Mouse (Mus musculus) forebrain, embryonic 11.5 days (tissue): ENCODE results near the gene Gm47985. TPM values are rescaled to one million over a fixed set of nuclear protein-coding genes. Genes with fewer than 3 reads are reported as not detected.
"Not testable (repeated sequence)": the region's sequence is repeated elsewhere in the genome, so short reads cannot be mapped to it uniquely, and the experiment has no call there.

Source experiments
- ATAC-seq: fragments of 200-750 bp; cut with Nextera tagmentation; replicated peaks from 2 replicates; pipeline ENCODE4 v1.8.0; 2017; ENCODE audit warnings: moderate TSS enrichment; ENCODE audit not compliant: low FRiP score
- DNase-seq: peaks from one replicate; pipeline ENCODE4 v3.0.0-alpha.2; 2017; ENCODE audit warnings: low spot score
- H3K27ac ChIP-seq: fragments of 300-500 bp; sonication (generic); 2 replicates; pipeline ENCODE4 v1.5.1; 2014; ENCODE audit warnings: low read depth, low read length
- H3K27me3 ChIP-seq: fragments of 300-500 bp; sonication (generic); 2 replicates; pipeline ENCODE4 v1.6.1; 2014; ENCODE audit warnings: mild to moderate bottlenecking, low read length, mixed read lengths; ENCODE audit not compliant: control insufficient read depth, insufficient read depth
- H3K36me3 ChIP-seq: fragments of 300-500 bp; sonication (generic); 2 replicates; pipeline ENCODE4 v1.6.1; 2014; ENCODE audit warnings: mild to moderate bottlenecking, low read length, moderate library complexity, mixed read lengths; ENCODE audit not compliant: control insufficient read depth, insufficient read depth
- H3K4me1 ChIP-seq: fragments of 300-500 bp; sonication (generic); replicated peaks from 2 replicates; pipeline ENCODE4 v1.6.1; 2014; ENCODE audit warnings: low read length, mixed read lengths; ENCODE audit not compliant: control insufficient read depth, insufficient read depth
- H3K4me2 ChIP-seq: fragments of 300-500 bp; sonication (generic); 2 replicates; pipeline ENCODE4 v1.6.1; 2014; ENCODE audit warnings: low read depth, mild to moderate bottlenecking, low read length, moderate library complexity, mixed read lengths; ENCODE audit not compliant: severe bottlenecking
- H3K4me3 ChIP-seq: fragments of 300-500 bp; sonication (generic); 2 replicates; pipeline ENCODE4 v1.5.1; 2014; ENCODE audit warnings: low read depth, low read length
- H3K9ac ChIP-seq: fragments of 300-500 bp; sonication (generic); 2 replicates; pipeline ENCODE4 v1.6.1; 2014; ENCODE audit warnings: low read length
- H3K9me3 ChIP-seq: fragments of 300-500 bp; sonication (generic); 2 replicates; pipeline ENCODE4 v1.6.1; 2016; ENCODE audit warnings: low read length, mixed read lengths; ENCODE audit not compliant: control insufficient read depth
- WGBS: fragments of 180-500 bp; shearing (Covaris S2); extraction: QIAGEN DNeasy Blood & Tissue Kit; methylation state at CpG from one replicate; pipeline ENCODE4 v1.1.7; 2014; 5-methylcytosine and 5-hydroxymethylcytosine counted together
- polyA plus RNA-seq: library from polyadenylated mRNA; unstranded; fragments of >200 nt; fragmentation: Nextera tagmentation; extraction: Ambion mirVana; gene quantifications from 2 replicates; pipeline ENCODE4 v1.2.1, GENCODE M21; 2014

The Gm47985 gene
- 0.87 and 1.00 TPM in 2 replicates for polyA plus RNA-seq

GRCm38 (mm10) chr1:151182266-151182665 is at the start of gene Gm47985:
Gm47985 (plus strand) TSS chr1:151182537.
- not testable (repeated sequence) for H3K27me3 ChIP-seq, H3K4me2 ChIP-seq, H3K4me3 ChIP-seq, H3K9ac ChIP-seq, DNase-seq, H3K27ac ChIP-seq, ATAC-seq, H3K4me1 ChIP-seq, H3K9me3 ChIP-seq, H3K36me3 ChIP-seq
- WGBS: no CpG with 5 or more reads among the region's 7 CpGs

- WGBS: 91% methylated on average over 7 of the region's 7 CpGs
- H3K4me2 ChIP-seq: no peak overlapping the region
Measured at GRCm38 (mm10) chr1:151132686-151133085, 49.7 kb upstream of the Gm47985 start.

GRCm38 (mm10) chr1:151138388-151138787 is 43.9 kb upstream of the Gm47985 start:
- ATAC-seq (no peak), DNase-seq (no peak)
- H3K9me3 ChIP-seq: no peaks in the 10 kb centered on the region
- H3K4me1 ChIP-seq: no peaks in the 10 kb centered on the region
- H3K36me3 ChIP-seq: no peaks in the 10 kb centered on the region
- H3K27me3 ChIP-seq: no peaks in the 10 kb centered on the region
- 84% methylated on average over 6 of the region's 6 CpGs for WGBS
- H3K4me2 ChIP-seq: no peak overlapping the region
- H3K4me3 ChIP-seq: no peak overlapping the region
- H3K27ac ChIP-seq: no peak overlapping the region
- H3K9ac ChIP-seq: no peak overlapping the region

More at GRCm38 (mm10) chr1:151132686-151133085, 49.7 kb upstream of the Gm47985 start:
- Histone ChIP-seq H3K36me3 (no peaks in the 10 kb centered on the region), H3K9me3 (no peaks in the 10 kb centered on the region), H3K27me3 (no peaks in the 10 kb centered on the region), H3K4me1 (no peaks in the 10 kb centered on the region), H3K27ac (no peak overlapping the region), H3K9ac (no peak overlapping the region), H3K4me3 (no peak overlapping the region)
- ATAC-seq (no peak), DNase-seq (no peak)

GRCm38 (mm10) chr1:151140956-151141355 is 41.4 kb upstream of the Gm47985 start:
- Histone ChIP-seq H3K27me3 (no peaks in the 10 kb centered on the region), H3K4me1 (no peaks in the 10 kb centered on the region), H3K4me2 (no peak overlapping the region), H3K27ac (no peak overlapping the region), H3K9me3 (no peaks in the 10 kb centered on the region), H3K36me3 (no peaks in the 10 kb centered on the region), H3K4me3 (no peak overlapping the region), H3K9ac (no peak overlapping the region)
- no peak for DNase-seq
- ATAC-seq: no peak
- 59% methylated on average over 3 of the region's 3 CpGs for WGBS

- no peak overlapping the region for H3K27ac ChIP-seq
- no peak for ATAC-seq
- 75% methylated on average over 6 of the region's 6 CpGs for WGBS
Measured at GRCm38 (mm10) chr1:151144471-151145146, 37.7 kb upstream of the Gm47985 start.

DNA sequence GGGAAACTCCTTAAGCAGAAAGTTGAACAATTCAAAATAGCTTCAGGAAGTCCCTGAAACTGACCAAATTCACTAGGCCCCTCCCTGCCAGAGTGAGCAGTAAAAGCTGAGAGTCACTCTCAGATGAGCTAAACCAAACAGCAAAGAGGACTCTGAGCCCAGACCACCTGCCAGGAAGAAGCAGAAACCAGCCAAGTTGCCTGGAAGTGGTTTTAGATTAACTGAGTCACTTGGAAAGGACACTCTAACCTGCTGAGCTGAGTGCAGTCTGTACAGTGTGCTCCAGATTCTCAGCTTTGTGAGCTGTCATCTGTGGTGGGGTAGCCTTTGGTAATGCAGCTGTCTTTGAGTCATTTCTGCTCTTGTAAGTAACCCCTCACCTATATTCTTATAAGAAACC is 34.5 kb upstream of the Gm47985 start:
- H3K27ac ChIP-seq: no peak overlapping the region
- no peaks in the 10 kb centered on the region for H3K27me3 ChIP-seq
- no peak overlapping the region for H3K9ac ChIP-seq
- DNase-seq (no peak), ATAC-seq (no peak)
- no peak overlapping the region for H3K4me2 ChIP-seq
- H3K4me1 ChIP-seq: no peaks in the 10 kb centered on the region
- no peaks in the 10 kb centered on the region for H3K36me3 ChIP-seq
- no peaks in the 10 kb centered on the region for H3K9me3 ChIP-seq
- H3K4me3 ChIP-seq: no peak overlapping the region

More at GRCm38 (mm10) chr1:151144471-151145146, 37.7 kb upstream of the Gm47985 start:
- H3K27me3 ChIP-seq: no peaks in the 10 kb centered on the region
- H3K4me2 ChIP-seq: no peak overlapping the region
- H3K4me1 ChIP-seq: no peaks in the 10 kb centered on the region
- no peaks in the 10 kb centered on the region for H3K9me3 ChIP-seq
- H3K4me3 ChIP-seq: no peak overlapping the region
- H3K36me3 ChIP-seq: no peaks in the 10 kb centered on the region
- no peak for DNase-seq
- H3K9ac ChIP-seq: no peak overlapping the region

DNA sequence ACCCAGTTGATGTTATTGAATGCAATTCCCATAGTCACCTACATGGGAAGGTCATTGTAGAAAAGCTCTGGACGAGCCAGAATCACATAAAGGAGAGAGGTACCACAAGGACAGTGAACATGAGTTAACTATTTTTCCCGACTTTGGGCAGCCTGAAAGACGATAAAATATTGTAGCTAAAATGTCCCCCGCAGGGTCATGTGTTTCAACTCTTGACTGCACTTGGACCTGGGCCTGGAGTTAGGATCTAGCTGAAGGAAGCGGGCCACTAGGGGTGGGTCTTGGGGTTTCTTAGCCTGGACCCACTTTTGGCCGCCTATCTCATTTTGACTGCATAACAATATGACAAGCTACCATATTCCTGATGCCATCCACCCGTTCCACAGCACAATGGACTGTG is 32.1 kb upstream of the Gm47985 start:
- WGBS: 93% methylated on average over 7 of the region's 7 CpGs
- no peak overlapping the region for H3K27ac ChIP-seq
- H3K4me2 ChIP-seq: no peak overlapping the region
- no peaks in the 10 kb centered on the region for H3K36me3 ChIP-seq
- no peaks in the 10 kb centered on the region for H3K27me3 ChIP-seq
- DNase-seq (no peak), ATAC-seq (no peak)
- no peaks in the 10 kb centered on the region for H3K4me1 ChIP-seq
- no peaks in the 10 kb centered on the region for H3K9me3 ChIP-seq
- H3K9ac ChIP-seq: no peak overlapping the region
- H3K4me3 ChIP-seq: no peak overlapping the region

DNA sequence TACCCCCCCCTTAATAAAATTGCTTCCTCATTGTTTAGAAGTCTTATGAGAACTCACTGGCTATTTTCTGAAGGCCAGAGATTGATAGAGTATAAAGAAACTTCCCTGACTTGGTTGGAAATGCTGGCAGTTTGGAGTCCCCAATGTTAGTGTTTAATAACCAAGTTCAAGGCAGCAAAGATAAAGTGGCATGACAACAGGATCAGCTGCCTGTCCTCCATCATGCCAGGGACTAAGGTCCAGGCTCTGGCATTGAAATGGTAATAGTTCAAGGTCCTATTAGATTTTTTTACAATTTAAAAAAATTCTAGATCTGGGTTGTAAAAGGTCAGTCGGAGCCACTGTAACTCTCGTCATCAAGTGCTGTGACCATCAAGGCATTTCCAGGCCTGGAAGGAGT is 31.2 kb upstream of the Gm47985 start:
- Histone ChIP-seq H3K36me3 (no peaks in the 10 kb centered on the region), H3K4me1 (no peaks in the 10 kb centered on the region), H3K9me3 (no peaks in the 10 kb centered on the region), H3K27me3 (no peaks in the 10 kb centered on the region), H3K9ac (no peak overlapping the region), H3K4me2 (no peak overlapping the region), H3K27ac (no peak overlapping the region), H3K4me3 (no peak overlapping the region)
- WGBS: 88% methylated on average over 2 of the region's 2 CpGs
- no peak for ATAC-seq
- DNase-seq: no peak

DNA sequence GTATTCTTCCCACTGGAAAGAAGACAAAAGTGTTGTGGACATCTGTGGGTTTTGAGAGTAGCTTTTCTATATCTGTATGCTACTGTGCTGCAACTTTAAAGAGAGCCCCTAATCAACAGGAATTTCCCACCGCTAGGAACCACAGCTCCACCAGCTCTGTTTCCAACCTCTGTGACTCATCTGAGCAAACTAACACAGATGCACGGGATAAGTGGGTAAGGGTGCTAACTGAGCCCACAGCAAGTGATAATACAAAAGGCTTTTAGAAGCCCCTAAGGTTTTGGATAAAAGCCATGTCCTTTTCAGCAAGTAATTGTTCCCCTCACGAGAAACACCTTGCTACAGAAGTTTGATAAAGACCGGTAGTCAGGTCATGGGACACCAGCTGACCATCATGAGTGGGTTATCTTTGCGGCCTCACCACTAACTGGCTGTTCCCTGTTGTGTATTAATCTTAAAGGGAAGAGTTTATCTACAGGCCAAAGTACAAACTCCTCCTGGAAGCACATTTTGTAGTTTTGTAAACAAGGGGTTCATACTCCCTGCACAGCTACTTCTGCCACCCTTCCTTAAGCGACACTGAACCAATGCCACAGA is 29.2 kb upstream of the Gm47985 start:
- Histone ChIP-seq H3K36me3 (no peaks in the 10 kb centered on the region), H3K4me2 (no peak overlapping the region), H3K27me3 (no peaks in the 10 kb centered on the region), H3K9ac (no peak overlapping the region), H3K4me1 (0 out of 2 replicates have a peak, but pooled peaks cover 2% of the 10 kb centered on the region), H3K27ac (no peak overlapping the region), H3K4me3 (no peak overlapping the region), H3K9me3 (no peaks in the 10 kb centered on the region)
- DNase-seq (no peak), ATAC-seq (no peak)
- WGBS: 91% methylated on average over 6 of the region's 6 CpGs
